ENCODE assay signal across 8 mouse cellular contexts in genomic region chr7:44589946-44590345, GRCm38 (mm10). TPM values are rescaled to one million over a fixed set of nuclear protein-coding genes. Genes with fewer than 3 reads are reported as not detected.
DNase-seq lines count a peak whose midpoint lies in the region; ATAC-seq and TF ChIP-seq lines count a peak whose summit lies in the region.

No protein-coding gene starts in this region.

- no peak for TF ChIP-seq POLR2A in heart, adult 2 months (IDR thresholded peaks at IDR 0.05; ENCODE audit: insufficient read depth, low read depth, low read length)
- no peak for TF ChIP-seq POLR2A in myocyte (IDR thresholded peaks at IDR 0.05; ENCODE audit: insufficient read length, low read depth)

- no peak overlapping the region for H3K27ac ChIP-seq in heart, embryonic 12.5 days (ENCODE audit: poor library complexity, severe bottlenecking)
- H3K27ac ChIP-seq in heart, adult 2 months = no peak overlapping the region
- H3K27ac ChIP-seq in embryonic facial prominence, embryonic 12.5 days = 0 out of 2 replicates have a peak overlapping the region, but pooled peaks have one; percentile 5
- no peak overlapping the region for H3K27ac ChIP-seq in kidney, embryonic 15.5 days

- intact Hi-C loops in heart, adult 2 months (cut with DNase I) = no loop called here
- intact Hi-C loops in gastrocnemius, postnatal 14 days (cut with DNase I; ENCODE audit: low total_unique reads) = no loop called here

- H3K27me3 ChIP-seq in heart, embryonic 12.5 days (replicated peaks) = peaks cover 93% of the 10 kb centered on the region
- H3K27me3 ChIP-seq in heart, adult 2 months (ENCODE audit: control insufficient read depth, insufficient read depth, low read length) = peaks cover 14% of the 10 kb centered on the region
- H3K27me3 ChIP-seq in E14TG2a.4 (ENCODE audit: insufficient read depth, low read length) = peaks cover 38% of the 10 kb centered on the region
- H3K27me3 ChIP-seq in embryonic facial prominence, embryonic 12.5 days = peaks cover 86% of the 10 kb centered on the region
- peaks cover 92% of the 10 kb centered on the region for H3K27me3 ChIP-seq in kidney, embryonic 15.5 days
- peaks cover 71% of the 10 kb centered on the region for H3K27me3 ChIP-seq in myocyte (ENCODE audit: control insufficient read depth, insufficient read depth, insufficient read length)

- peaks cover 33% of the 10 kb centered on the region for H3K4me1 ChIP-seq in heart, embryonic 12.5 days (replicated peaks)
- H3K4me1 ChIP-seq in heart, adult 2 months (ENCODE audit: control insufficient read depth, insufficient read depth, low read length) = peaks cover 1% of the 10 kb centered on the region; the same call in 1 of the 2 replicates
- H3K4me1 ChIP-seq in E14TG2a.4 (replicated peaks; ENCODE audit: low read depth, low read length) = peaks cover 70% of the 10 kb centered on the region
- peaks cover 29% of the 10 kb centered on the region for H3K4me1 ChIP-seq in embryonic facial prominence, embryonic 12.5 days
- H3K4me1 ChIP-seq in kidney, embryonic 15.5 days = peaks cover 58% of the 10 kb centered on the region

- TF ChIP-seq EP300 in heart, adult 2 months (IDR thresholded peaks at IDR 0.05; ENCODE audit: insufficient read depth, low read depth, low read length) = no peak

- ATAC-seq in heart, embryonic 12.5 days (ENCODE audit: insufficient number of reproducible peaks, low FRiP score) = no peak
- ATAC-seq in embryonic facial prominence, embryonic 12.5 days (ENCODE audit: insufficient number of reproducible peaks, insufficient read depth, low FRiP score, low TSS enrichment) = no peak
- ATAC-seq in kidney, embryonic 15.5 days (replicated peaks; ENCODE audit: low FRiP score) = no peak
- ATAC-seq in megakaryocyte-erythroid progenitor cell, adult 5-6 weeks (replicated peaks; ENCODE audit: low FRiP score, low TSS enrichment, poor library complexity, severe bottlenecking) = no peak

- no peaks in the 10 kb centered on the region for H3K36me3 ChIP-seq in heart, embryonic 12.5 days
- no peaks in the 10 kb centered on the region for H3K36me3 ChIP-seq in heart, adult 2 months (ENCODE audit: control insufficient read depth, insufficient read depth, low read length)
- peaks cover 26% of the 10 kb centered on the region for H3K36me3 ChIP-seq in E14TG2a.4 (ENCODE audit: insufficient read depth, low read length)
- H3K36me3 ChIP-seq in embryonic facial prominence, embryonic 12.5 days = no peaks in the 10 kb centered on the region
- no peaks in the 10 kb centered on the region for H3K36me3 ChIP-seq in kidney, embryonic 15.5 days
- no peaks in the 10 kb centered on the region for H3K36me3 ChIP-seq in myocyte (ENCODE audit: control insufficient read depth, insufficient read depth)

- peak overlapping the region; percentile 91 for H3K4me2 ChIP-seq in heart, embryonic 12.5 days
- peak overlapping the region; percentile 100 for H3K4me2 ChIP-seq in embryonic facial prominence, embryonic 12.5 days (replicated peaks)
- H3K4me2 ChIP-seq in kidney, embryonic 15.5 days = peak overlapping the region; percentile 97
- H3K4me2 ChIP-seq in myocyte (ENCODE audit: low read depth) = peak overlapping the region; percentile 18

- no peaks in the 10 kb centered on the region for H3K9me3 ChIP-seq in heart, embryonic 12.5 days (replicated peaks)
- H3K9me3 ChIP-seq in E14TG2a.4 (ENCODE audit: low read length) = no peaks in the 10 kb centered on the region
- H3K9me3 ChIP-seq in embryonic facial prominence, embryonic 12.5 days = no peaks in the 10 kb centered on the region
- no peaks in the 10 kb centered on the region for H3K9me3 ChIP-seq in kidney, embryonic 15.5 days (replicated peaks)

- TF ChIP-seq CTCF in heart, adult 2 months (IDR thresholded peaks at IDR 0.05) = no peak
- no peak for TF ChIP-seq CTCF in E14TG2a.4 (conservative IDR thresholded peaks at IDR 0.05; ENCODE audit: low read length)

- 3% methylated on average over 13 of the region's 13 CpGs for WGBS in heart, embryonic 12.5 days
- WGBS in heart, adult 2 months = 12% methylated on average over 13 of the region's 13 CpGs
- WGBS in embryonic facial prominence, embryonic 12.5 days = under 1% methylated on average over 13 of the region's 13 CpGs
- 4% methylated on average over 13 of the region's 13 CpGs for WGBS in kidney, embryonic 15.5 days

- no peak overlapping the region for H3ac ChIP-seq in myocyte (ENCODE audit: control insufficient read depth, insufficient read length)

- H3K79me2 ChIP-seq in heart, adult 2 months (replicated peaks; ENCODE audit: control insufficient read depth, insufficient read depth, low read length) = no peaks in the 10 kb centered on the region
- no peaks in the 10 kb centered on the region for H3K79me2 ChIP-seq in myocyte (ENCODE audit: control insufficient read depth, insufficient read depth)

- H3K9ac ChIP-seq in heart, embryonic 12.5 days = no peak overlapping the region
- no peak overlapping the region for H3K9ac ChIP-seq in heart, adult 2 months (ENCODE audit: low read depth, low read length)
- no peak overlapping the region for H3K9ac ChIP-seq in embryonic facial prominence, embryonic 12.5 days
- no peak overlapping the region for H3K9ac ChIP-seq in kidney, embryonic 15.5 days

- DNase-seq in heart, adult 2 months = no peak
- DNase-seq in gastrocnemius, postnatal 14 days = no peak

- H3K4me3 ChIP-seq in heart, embryonic 12.5 days = peak overlapping the region; percentile 57
- no peak overlapping the region for H3K4me3 ChIP-seq in heart, adult 2 months
- H3K4me3 ChIP-seq in E14TG2a.4 (replicated peaks; ENCODE audit: low read length) = peak overlapping the region; percentile 77
- peak overlapping the region; percentile 62 for H3K4me3 ChIP-seq in embryonic facial prominence, embryonic 12.5 days
- H3K4me3 ChIP-seq in kidney, embryonic 15.5 days (replicated peaks) = peak overlapping the region; percentile 56
- no peak overlapping the region for H3K4me3 ChIP-seq in myocyte

RNA-seq across cellular contexts. Expression of gene Kcnc3, which starts 0.5 kb away (rescaled TPM):
- 0.15 and 0.17 TPM in 2 replicates for polyA plus RNA-seq in heart, embryonic 12.5 days (2016; fragmentation: Nextera tagmentation; extraction: Ambion mirVana)
- 1 to 10 TPM; 2.2 to 2.9 TPM for total RNA-seq in heart, adult 2 months (2021)
- 1.3 and 3.0 TPM in 2 replicates for polyA plus RNA-seq in heart, adult 2 months (2012; rRNA removed)
- 0.70 and 0.79 TPM in 2 replicates for polyA plus RNA-seq in embryonic facial prominence, embryonic 12.5 days (2016; fragmentation: Nextera tagmentation; extraction: Ambion mirVana)
- polyA plus RNA-seq in kidney, embryonic 15.5 days (2015; fragmentation: Nextera tagmentation; extraction: Ambion mirVana) = 0.17 and 0.30 TPM in 2 replicates
- polyA plus RNA-seq in myocyte (2012; fragmentation: generic; extraction: Trizol) = 0.92 TPM
- 1 to 10 TPM; 2.9 to 3.1 TPM for total RNA-seq in gastrocnemius, postnatal 14 days (2021)
- 1.9 and 7.9 TPM in 2 replicates for total RNA-seq in megakaryocyte-erythroid progenitor cell, adult 5-6 weeks (2014; fragmentation: Nextera tagmentation)
- 0.11 TPM in 1 of 2 replicates, not detected in the other for total RNA-seq in megakaryocyte-erythroid progenitor cell, adult 5-6 weeks (2017)

RNA-seq across cellular contexts. Expression of gene Napsa, which starts 17.8 kb away (rescaled TPM):
- 0.12 TPM in 1 of 2 replicates, not detected in the other for polyA plus RNA-seq in heart, embryonic 12.5 days (2016; fragmentation: Nextera tagmentation; extraction: Ambion mirVana)
- total RNA-seq in heart, adult 2 months (2021) = 1 to 10 TPM in 1 of 2 experiments, under 1 TPM in 1; 0.76 to 1.3 TPM
- 1.8 and 4.7 TPM in 2 replicates for polyA plus RNA-seq in heart, adult 2 months (2012; rRNA removed)
- 1.1 and 1.3 TPM in 2 replicates for polyA plus RNA-seq in embryonic facial prominence, embryonic 12.5 days (2016; fragmentation: Nextera tagmentation; extraction: Ambion mirVana)
- 30.3 and 33.2 TPM in 2 replicates for polyA plus RNA-seq in kidney, embryonic 15.5 days (2015; fragmentation: Nextera tagmentation; extraction: Ambion mirVana)
- not detected for polyA plus RNA-seq in myocyte (2012; fragmentation: generic; extraction: Trizol)
- total RNA-seq in gastrocnemius, postnatal 14 days (2021) = not detected
- total RNA-seq in megakaryocyte-erythroid progenitor cell, adult 5-6 weeks (2014; fragmentation: Nextera tagmentation) = 5.3 and 10.3 TPM in 2 replicates
- 2.0 and 11.0 TPM in 2 replicates for total RNA-seq in megakaryocyte-erythroid progenitor cell, adult 5-6 weeks (2017)

RNA-seq across cellular contexts. Expression of gene Nr1h2, which starts 36.2 kb away (rescaled TPM):
- 54.7 and 55.3 TPM in 2 replicates for polyA plus RNA-seq in heart, embryonic 12.5 days (2016; fragmentation: Nextera tagmentation; extraction: Ambion mirVana)
- total RNA-seq in heart, adult 2 months (2021) = 10 to 100 TPM; 49.7 to 53.7 TPM
- 65.7 and 84.8 TPM in 2 replicates for polyA plus RNA-seq in heart, adult 2 months (2012; rRNA removed)
- 68.1 and 68.6 TPM in 2 replicates for polyA plus RNA-seq in embryonic facial prominence, embryonic 12.5 days (2016; fragmentation: Nextera tagmentation; extraction: Ambion mirVana)
- polyA plus RNA-seq in kidney, embryonic 15.5 days (2015; fragmentation: Nextera tagmentation; extraction: Ambion mirVana) = 74.6 and 76.8 TPM in 2 replicates
- polyA plus RNA-seq in myocyte (2012; fragmentation: generic; extraction: Trizol) = 94.7 TPM
- total RNA-seq in gastrocnemius, postnatal 14 days (2021) = 10 to 100 TPM; 28.0 to 28.2 TPM
- total RNA-seq in megakaryocyte-erythroid progenitor cell, adult 5-6 weeks (2014; fragmentation: Nextera tagmentation) = 68.7 and 69.2 TPM in 2 replicates
- total RNA-seq in megakaryocyte-erythroid progenitor cell, adult 5-6 weeks (2017) = 28.8 and 59.9 TPM in 2 replicates

RNA-seq across cellular contexts. Expression of gene Pold1, which starts 41.3 kb away (rescaled TPM):
- polyA plus RNA-seq in heart, embryonic 12.5 days (2016; fragmentation: Nextera tagmentation; extraction: Ambion mirVana) = 63.1 and 68.1 TPM in 2 replicates
- 10 to 100 TPM; 10.8 to 11.7 TPM for total RNA-seq in heart, adult 2 months (2021)
- 12.9 and 15.5 TPM in 2 replicates for polyA plus RNA-seq in heart, adult 2 months (2012; rRNA removed)
- 125 and 130 TPM in 2 replicates for polyA plus RNA-seq in embryonic facial prominence, embryonic 12.5 days (2016; fragmentation: Nextera tagmentation; extraction: Ambion mirVana)
- polyA plus RNA-seq in kidney, embryonic 15.5 days (2015; fragmentation: Nextera tagmentation; extraction: Ambion mirVana) = 95.4 and 101 TPM in 2 replicates
- polyA plus RNA-seq in myocyte (2012; fragmentation: generic; extraction: Trizol) = 23.9 TPM
- total RNA-seq in gastrocnemius, postnatal 14 days (2021) = 1 to 10 TPM; 7.0 to 7.8 TPM
- total RNA-seq in megakaryocyte-erythroid progenitor cell, adult 5-6 weeks (2014; fragmentation: Nextera tagmentation) = 194 and 214 TPM in 2 replicates
- total RNA-seq in megakaryocyte-erythroid progenitor cell, adult 5-6 weeks (2017) = 61.0 and 90.8 TPM in 2 replicates

RNA-seq across cellular contexts. Expression of gene Spib, which starts 58.1 kb away (rescaled TPM):
- 0.15 TPM in 1 of 2 replicates, not detected in the other for polyA plus RNA-seq in heart, embryonic 12.5 days (2016; fragmentation: Nextera tagmentation; extraction: Ambion mirVana)
- under 1 TPM; 0.31 to 0.75 TPM for total RNA-seq in heart, adult 2 months (2021)
- polyA plus RNA-seq in heart, adult 2 months (2012; rRNA removed) = 0.88 and 3.1 TPM in 2 replicates
- 0.10 TPM in 1 of 2 replicates, not detected in the other for polyA plus RNA-seq in embryonic facial prominence, embryonic 12.5 days (2016; fragmentation: Nextera tagmentation; extraction: Ambion mirVana)
- polyA plus RNA-seq in kidney, embryonic 15.5 days (2015; fragmentation: Nextera tagmentation; extraction: Ambion mirVana) = 0.16 TPM in 1 of 2 replicates, not detected in the other
- 0.05 TPM for polyA plus RNA-seq in myocyte (2012; fragmentation: generic; extraction: Trizol)
- under 1 TPM; 0.16 to 0.18 TPM for total RNA-seq in gastrocnemius, postnatal 14 days (2021)
- 0.67 and 4.7 TPM in 2 replicates for total RNA-seq in megakaryocyte-erythroid progenitor cell, adult 5-6 weeks (2014; fragmentation: Nextera tagmentation)
- not detected in 2 replicates for total RNA-seq in megakaryocyte-erythroid progenitor cell, adult 5-6 weeks (2017)

Comparison
In these comparisons a context has a peak if more than half of its experiments do, and no peak if none do; other contexts are left out.
1. H3K4me3 ChIP-seq: peak in heart, embryonic 12.5 days (single experiment), E14TG2a.4 (single experiment), embryonic facial prominence, embryonic 12.5 days (single experiment) and kidney, embryonic 15.5 days (single experiment); none in heart, adult 2 months (single experiment) and myocyte (single experiment).
2. H3K4me2 ChIP-seq: peak in every context shown above with its lines; median percentile 100 in embryonic facial prominence, embryonic 12.5 days; 97 in kidney, embryonic 15.5 days; 91 in heart, embryonic 12.5 days; 18 in myocyte.